Mouse (Mus musculus): ENCODE measurements around the gene Gtsf2. TPM values are rescaled to one million over a fixed set of nuclear protein-coding genes. Genes with fewer than 3 reads are reported as not detected.
A peak's percentile ranks its signal among the peaks of the same experiment; 100 is the strongest.
"Not testable (repeated sequence)": the region's sequence is repeated elsewhere in the genome, so short reads cannot be mapped to it uniquely, and the experiment has no call there.

The Gtsf2 gene
- total RNA-seq (2021), result not detected

GRCm38 (mm10) chr15:103448369-103448768, at the start of gene Gtsf2:
Gtsf2 (minus strand) TSS chr15:103448469.
- no peak for DNase-seq (ENCODE audit: low spot score in 2 of 2)
- intact Hi-C loops (cut with DNase I), result no loop called here

DNA sequence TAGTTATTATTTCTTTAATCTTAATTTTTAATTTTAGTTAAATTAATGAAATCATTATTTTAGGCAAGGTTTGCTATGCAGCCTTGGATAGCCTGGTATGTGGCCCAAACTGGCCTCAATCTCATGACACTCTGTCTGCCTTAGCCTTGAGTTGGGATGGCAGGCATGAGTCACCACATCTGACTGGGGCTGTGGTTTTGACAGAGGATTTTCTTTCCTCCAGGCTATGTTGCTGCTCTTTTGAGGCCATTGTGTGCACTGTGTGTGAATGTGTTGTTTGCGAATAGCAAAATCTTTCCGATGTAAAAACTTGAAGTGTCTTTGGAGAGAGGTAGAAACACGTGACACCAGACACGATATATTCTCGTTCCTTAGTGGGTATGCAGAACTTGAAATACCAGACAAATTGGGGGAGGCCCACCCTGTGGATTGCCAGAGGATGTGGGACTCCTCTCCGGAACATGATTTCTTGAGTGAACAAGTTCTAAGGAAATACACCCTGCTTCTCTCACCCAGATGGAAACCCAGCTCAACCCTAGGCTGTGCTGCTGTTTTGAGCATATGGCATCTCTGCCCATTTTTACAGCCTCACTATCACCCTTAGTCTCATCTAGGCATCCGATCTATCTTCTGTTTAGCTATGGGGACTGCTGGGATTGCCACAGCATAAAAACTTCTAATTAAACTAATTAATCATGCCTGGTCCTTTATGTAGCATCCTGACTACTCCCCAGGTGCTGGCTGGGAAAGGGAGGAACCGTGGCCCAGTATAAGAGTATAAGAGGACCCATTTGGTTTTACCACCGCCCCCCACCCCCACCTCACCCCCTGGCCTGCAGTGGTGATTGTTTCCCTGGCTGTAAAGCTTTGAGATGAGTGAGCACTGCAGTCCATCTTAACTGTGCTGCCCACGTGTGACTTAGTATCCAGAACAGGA, 48.2 kb upstream of the Gtsf2 start:
- intact Hi-C loops (cut with DNase I), result no loop called here
- no peak for DNase-seq (ENCODE audit: low spot score in 2 of 2)

- intact Hi-C loops (cut with DNase I), result no loop called here
- no peak for DNase-seq (ENCODE audit: low spot score in 2 of 2)
Observed at GRCm38 (mm10) chr15:103488336-103488735, 40.1 kb upstream of the Gtsf2 start.

DNA sequence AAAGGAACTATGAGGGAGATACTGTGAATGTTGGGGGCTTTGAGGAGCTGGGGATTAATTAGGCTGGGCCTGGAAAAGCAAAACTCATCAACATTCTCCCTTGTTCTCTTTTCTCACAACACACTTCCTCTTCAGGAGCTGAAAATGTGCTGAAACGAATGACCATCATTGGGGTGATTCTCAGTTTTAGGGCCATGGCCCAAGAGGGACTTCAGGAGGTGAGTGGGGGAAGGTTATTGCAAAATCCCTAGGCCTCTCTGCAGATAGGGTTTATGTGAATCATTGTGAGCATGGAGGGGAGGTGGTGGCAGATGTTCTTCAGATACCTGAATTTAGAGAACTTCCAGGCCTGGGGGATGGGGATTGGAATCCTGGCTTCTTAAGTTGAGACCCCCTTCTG, 38.4 kb upstream of the Gtsf2 start:
- no peak for DNase-seq (ENCODE audit: low spot score in 2 of 2)
- intact Hi-C loops (cut with DNase I), result no loop called here

- no peak for DNase-seq (ENCODE audit: low spot score in 2 of 2)
- intact Hi-C loops (cut with DNase I), result no loop called here
Observed at GRCm38 (mm10) chr15:103485106-103485505, 36.8 kb upstream of the Gtsf2 start.

- no peak for DNase-seq (ENCODE audit: low spot score in 2 of 2)
- intact Hi-C loops (cut with DNase I), result no loop called here
Observed at GRCm38 (mm10) chr15:103484490-103484889, 36.2 kb upstream of the Gtsf2 start.

DNA sequence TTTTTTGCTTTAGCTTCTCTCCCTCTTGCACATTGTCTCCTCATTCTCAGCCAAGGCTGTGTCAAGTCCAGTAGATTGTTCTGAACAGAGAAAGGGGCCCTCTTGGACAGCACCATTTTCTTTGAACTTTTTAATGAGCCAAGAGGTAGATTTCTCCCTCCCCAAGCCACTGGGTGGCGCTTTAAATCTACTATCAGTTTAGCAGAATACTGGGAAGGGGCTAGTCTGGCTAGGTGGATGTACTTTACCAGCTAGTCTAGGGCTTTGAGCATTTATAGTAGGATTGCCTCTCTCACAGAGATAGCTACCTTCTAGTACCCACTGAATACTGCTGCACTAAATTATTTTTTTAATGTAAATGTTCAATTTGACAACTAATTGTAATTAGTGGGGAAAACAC, 34.2 kb upstream of the Gtsf2 start:
- intact Hi-C loops (cut with DNase I), result no loop called here
- peak in 1 of 2 experiments; percentile 37 for DNase-seq (ENCODE audit: low spot score in 2 of 2)

GRCm38 (mm10) chr15:103480129-103480528, 31.9 kb upstream of the Gtsf2 start:
- intact Hi-C loops (cut with DNase I), result no loop called here
- DNase-seq (ENCODE audit: low spot score in 2 of 2), result no peak

GRCm38 (mm10) chr15:103479080-103479606, 30.9 kb upstream of the Gtsf2 start:
- DNase-seq (ENCODE audit: low spot score in 2 of 2), result no peak
- intact Hi-C loops (cut with DNase I), result no loop called here

GRCm38 (mm10) chr15:103473769-103474168, 25.5 kb upstream of the Gtsf2 start:
- intact Hi-C loops (cut with DNase I), result no loop called here
- DNase-seq (ENCODE audit: low spot score in 2 of 2), result no peak

DNA sequence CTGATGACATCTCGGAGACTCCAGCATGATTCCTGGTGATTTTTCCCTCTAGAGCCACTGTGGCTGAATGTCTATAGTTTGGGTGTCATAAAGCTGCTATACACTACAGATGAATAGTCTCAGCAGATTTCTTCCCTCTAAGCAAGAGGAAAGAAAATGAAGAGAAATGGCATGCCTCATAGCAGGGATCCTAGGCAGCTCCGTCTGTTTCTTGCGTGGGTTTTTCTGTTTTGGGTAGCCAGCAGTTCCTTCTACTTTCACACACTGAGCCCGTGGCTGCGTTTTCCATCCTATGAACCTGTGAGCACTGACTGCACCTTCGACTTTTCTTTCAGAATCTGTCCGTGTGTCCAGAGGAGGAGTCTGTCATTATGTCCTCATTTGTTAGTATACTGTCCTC, 24.9 kb upstream of the Gtsf2 start:
- DNase-seq (ENCODE audit: low spot score in 2 of 2), result peak; percentile 34 to 76

DNA sequence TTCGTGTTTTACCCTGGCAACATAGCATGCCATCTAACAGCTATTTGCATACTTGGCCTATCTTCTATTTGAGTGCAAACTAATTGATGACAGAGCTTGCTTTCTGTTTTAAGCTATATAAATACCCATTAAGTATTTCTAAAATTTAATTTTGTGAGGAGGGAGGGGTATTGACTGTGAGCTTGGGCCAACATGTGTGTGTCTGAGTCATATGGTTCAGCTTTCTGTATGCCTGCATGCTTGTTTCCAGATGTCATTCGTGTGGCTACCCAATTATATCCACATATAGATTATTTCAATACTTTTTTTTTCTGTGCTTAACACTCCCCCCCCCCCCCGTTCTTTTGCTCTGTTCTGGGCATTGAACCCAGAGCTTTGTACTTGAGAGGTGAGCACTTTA, 24.0 kb upstream of the Gtsf2 start:
- intact Hi-C loops (cut with DNase I), result no loop called here
- DNase-seq (ENCODE audit: low spot score in 2 of 2), result no peak

More for the DNA sequence above, 24.9 kb upstream of the Gtsf2 start:
- intact Hi-C loops (cut with DNase I), result no loop called here

DNA sequence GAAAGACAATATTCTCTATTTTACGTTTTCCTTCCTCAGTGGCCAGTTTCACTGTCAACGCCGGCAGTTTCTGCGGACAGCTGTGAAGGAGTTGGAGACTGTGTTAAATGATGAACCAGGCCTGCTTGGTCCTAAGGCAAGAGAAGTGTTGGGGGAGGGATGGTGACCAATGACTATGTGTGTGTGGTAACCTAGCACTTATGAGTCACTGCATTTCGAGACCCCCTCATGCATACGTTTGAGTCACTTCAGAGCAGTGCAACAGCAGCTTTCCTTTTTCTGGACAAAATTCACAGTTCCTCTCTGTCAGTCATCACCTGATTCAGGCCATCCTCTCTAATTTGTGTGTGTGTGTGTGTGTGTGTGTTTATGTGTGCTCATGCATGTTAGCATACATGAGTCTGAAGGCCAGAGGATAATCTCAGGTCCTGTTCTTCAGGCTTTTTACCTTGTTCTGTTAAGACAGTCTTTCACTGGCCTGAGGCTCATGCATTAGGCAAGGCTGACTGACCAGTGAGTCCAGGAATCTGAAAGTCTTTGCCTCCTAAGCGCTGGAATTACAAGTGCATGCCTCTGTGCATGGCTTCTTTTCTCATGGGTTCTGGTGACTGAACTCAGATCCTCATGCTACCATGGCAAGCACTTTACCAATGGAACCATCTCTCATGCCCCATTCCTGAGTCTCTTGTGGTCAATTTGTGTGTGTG, 23.4 kb upstream of the Gtsf2 start:
- DNase-seq (ENCODE audit: low spot score in 2 of 2), result peak in 1 of 2 experiments; percentile 15
- intact Hi-C loops (cut with DNase I), result no loop called here

DNA sequence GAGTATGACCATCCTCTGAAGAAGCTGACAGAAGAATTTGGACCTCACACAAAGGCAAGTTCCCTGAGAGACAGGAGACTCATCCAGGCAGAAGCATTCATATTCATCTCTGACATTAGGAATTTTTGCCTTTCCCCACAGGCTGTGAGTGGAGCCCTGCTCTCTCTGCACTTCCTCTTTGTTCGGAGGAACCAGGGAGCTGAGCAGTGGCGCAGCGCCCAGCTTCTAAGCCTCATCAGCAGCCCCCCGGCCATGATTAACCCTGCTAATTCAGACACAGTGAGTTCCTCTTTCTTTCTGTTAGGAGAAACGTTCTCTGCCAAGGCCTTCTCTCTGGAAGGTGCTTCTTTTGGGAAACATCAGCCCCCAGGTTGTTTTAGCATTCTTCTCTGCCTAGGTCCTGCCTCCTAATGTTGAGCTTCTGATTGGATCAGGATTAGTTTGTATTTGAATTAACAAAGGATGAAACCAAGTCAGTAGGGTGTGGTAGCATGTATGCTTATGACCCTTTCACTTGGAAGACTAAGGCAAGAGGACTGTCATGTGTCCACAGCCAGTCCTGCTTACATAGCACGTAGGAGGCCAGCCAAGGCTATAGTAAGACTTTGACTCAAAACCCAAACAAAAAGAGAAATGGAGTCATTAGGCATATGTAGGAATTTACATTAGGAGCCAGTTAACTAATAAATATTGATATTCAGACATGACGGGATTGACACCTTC, 14.4 kb upstream of the Gtsf2 start:
- peak; percentile 35 to 48 for DNase-seq (ENCODE audit: low spot score in 2 of 2)
- intact Hi-C loops (cut with DNase I), result no loop called here

- intact Hi-C loops (cut with DNase I), result no loop called here
- DNase-seq (ENCODE audit: low spot score in 2 of 2), result no peak
Observed at GRCm38 (mm10) chr15:103454449-103454848, 6.2 kb upstream of the Gtsf2 start.

DNA sequence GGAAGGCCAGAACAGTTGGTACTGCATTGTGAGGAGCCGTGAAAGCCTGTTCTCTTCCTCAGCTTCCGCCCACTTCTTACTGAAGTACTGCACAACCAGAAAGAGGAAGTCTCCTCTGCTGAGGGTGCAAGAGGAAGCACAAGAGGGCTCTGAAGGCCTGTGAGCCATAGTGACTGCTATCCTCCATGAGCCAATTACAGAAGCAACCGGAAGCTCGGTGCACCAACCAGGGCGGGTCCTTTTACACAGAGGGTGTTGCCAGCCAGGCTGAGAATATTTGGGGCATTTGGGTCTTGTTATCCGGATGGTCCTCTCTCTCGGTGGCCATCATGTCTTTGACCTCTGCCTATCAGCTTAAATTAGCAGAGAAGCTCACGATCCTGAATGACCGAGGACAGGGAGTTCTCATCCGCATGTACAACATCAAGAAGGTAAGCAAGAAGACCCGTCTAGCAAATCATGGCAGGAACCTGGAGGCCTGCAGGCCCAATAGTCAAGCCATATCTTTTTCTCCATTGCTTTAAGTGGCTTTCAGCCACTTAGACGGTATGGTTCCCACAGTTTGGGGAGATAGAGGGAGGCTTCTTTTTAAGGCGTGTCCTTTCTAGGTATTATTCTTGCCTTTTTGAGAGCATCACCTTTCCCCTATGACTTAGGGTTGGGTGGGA, 5.4 kb upstream of the Gtsf2 start, which contains the start of gene Nckap1l:
Gene Nckap1l (plus strand): TSS at position 244 of the 668 bp plus-strand sequence.
- intact Hi-C loops (cut with DNase I), result no loop called here
- DNase-seq (ENCODE audit: low spot score in 2 of 2), result peak; percentile 8 to 47

DNA sequence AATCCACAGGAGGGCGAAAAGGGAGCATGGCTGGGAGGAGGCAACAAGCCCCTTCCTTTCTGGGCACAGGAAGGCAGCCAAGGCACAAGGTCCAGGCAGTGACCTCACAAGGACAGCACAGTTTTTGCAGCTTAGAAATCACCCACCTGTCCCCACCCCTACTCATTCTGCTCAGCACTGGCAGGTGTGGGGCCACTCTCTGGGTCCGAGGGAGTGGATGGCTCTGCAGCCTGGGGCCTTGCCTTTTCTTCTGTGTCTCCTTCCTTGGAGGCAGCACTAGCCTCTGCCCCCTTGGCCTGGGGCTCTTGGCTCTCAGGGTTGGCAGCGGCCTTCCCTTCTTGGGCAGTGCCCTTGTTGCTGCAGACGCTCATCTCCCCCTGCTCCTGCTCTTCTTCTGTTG, 2.3 kb downstream of the Gtsf2 start:
- intact Hi-C loops (cut with DNase I); DNase-seq (ENCODE audit: low spot score in 2 of 2): not testable (repeated sequence)

- no peak for DNase-seq (ENCODE audit: low spot score in 2 of 2)
- intact Hi-C loops (cut with DNase I), result no loop called here
Observed at GRCm38 (mm10) chr15:103430241-103430640, 18.0 kb downstream of the Gtsf2 start, which contains the start of gene Gtsf1. Gtsf1 (minus strand) TSS chr15:103430470.

GRCm38 (mm10) chr15:103427017-103427416, 21.3 kb downstream of the Gtsf2 start:
- intact Hi-C loops (cut with DNase I), result no loop called here
- DNase-seq (ENCODE audit: low spot score in 2 of 2), result no peak

Data from left cerebral cortex, postnatal 25 days (tissue).